Mouse (Mus musculus): ENCODE data around the gene Phc2. TPM values are rescaled to one million over a fixed set of nuclear protein-coding genes. Genes with fewer than 3 reads are reported as not detected.
"Not testable (repeated sequence)": the region's sequence is repeated elsewhere in the genome, so short reads cannot be mapped to it uniquely, and the experiment has no call there.

The Phc2 gene
- total and polyA plus RNA-seq, 2 experiments from 2014 or later = 52.4 to 93.2 TPM

- Histone ChIP-seq H3K4me3 (ENCODE audit: low read depth, low read length) (no peak overlapping the region), H3K9ac (no peak overlapping the region), H3K4me2 (ENCODE audit: low read depth) (no peak overlapping the region), H3K27me3 (ENCODE audit: insufficient read depth, low read length) (no peaks in the 10 kb centered on the region), H3K27ac (ENCODE audit: low read depth, low read length) (no peak overlapping the region), H3K36me3 (ENCODE audit: insufficient read depth) (no peaks in the 10 kb centered on the region), H3K4me1 (ENCODE audit: insufficient read depth) (no peaks in the 10 kb centered on the region), H3K9me3 (ENCODE audit: low read length) (no peaks in the 10 kb centered on the region)
- no peak for TF ChIP-seq CTCF (IDR thresholded peaks at IDR 0.05; ENCODE audit: low read depth)
- ATAC-seq = no peak
- 81% methylated on average over 3 of the region's 3 CpGs for WGBS
- DNase-seq = no peak
Observed at GRCm38 (mm10) chr4:128664002-128664401, 9.5 kb downstream of the Phc2 start.

DNA sequence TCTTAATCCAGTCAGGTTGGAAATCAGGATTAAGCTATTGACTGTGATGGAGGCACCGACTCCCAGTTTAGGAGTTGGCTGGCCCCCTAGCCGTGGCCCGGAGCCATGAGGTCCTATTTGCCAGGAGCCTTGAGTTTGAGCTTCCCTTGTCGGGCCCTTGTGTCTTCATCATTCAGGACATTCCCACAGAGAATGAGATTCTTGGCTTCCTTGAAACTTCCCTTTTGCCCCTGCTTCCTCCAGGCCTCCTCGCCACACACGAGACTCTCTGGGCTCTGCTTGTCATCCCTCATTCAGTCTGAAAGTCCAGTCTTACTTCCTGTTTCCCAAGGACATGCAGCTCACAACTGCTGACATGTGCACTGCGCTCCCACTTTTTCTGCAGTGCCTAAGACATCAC, 11.9 kb downstream of the Phc2 start:
- H3K9ac ChIP-seq; H3K4me3 ChIP-seq (ENCODE audit: low read depth, low read length); H3K36me3 ChIP-seq (ENCODE audit: insufficient read depth); H3K9me3 ChIP-seq (ENCODE audit: low read length); H3K4me1 ChIP-seq (ENCODE audit: insufficient read depth); DNase-seq; H3K27ac ChIP-seq (ENCODE audit: low read depth, low read length); H3K27me3 ChIP-seq (ENCODE audit: insufficient read depth, low read length); H3K4me2 ChIP-seq (ENCODE audit: low read depth); ATAC-seq: not testable (repeated sequence)
- WGBS = 68% methylated on average over 7 of the region's 7 CpGs

GRCm38 (mm10) chr4:128667195-128667594, 12.7 kb downstream of the Phc2 start:
- not testable (repeated sequence) for H3K27me3 ChIP-seq (ENCODE audit: insufficient read depth, low read length); H3K27ac ChIP-seq (ENCODE audit: low read depth, low read length); DNase-seq; ATAC-seq; H3K4me3 ChIP-seq (ENCODE audit: low read depth, low read length); H3K4me2 ChIP-seq (ENCODE audit: low read depth); H3K4me1 ChIP-seq (ENCODE audit: insufficient read depth); H3K36me3 ChIP-seq (ENCODE audit: insufficient read depth); H3K9me3 ChIP-seq (ENCODE audit: low read length); H3K9ac ChIP-seq
- WGBS = 86% methylated on average over 4 of the region's 4 CpGs

- Histone ChIP-seq H3K27me3 (ENCODE audit: insufficient read depth, low read length) (no peaks in the 10 kb centered on the region), H3K4me2 (ENCODE audit: low read depth) (no peak overlapping the region), H3K4me3 (ENCODE audit: low read depth, low read length) (no peak overlapping the region), H3K27ac (ENCODE audit: low read depth, low read length) (no peak overlapping the region), H3K9me3 (ENCODE audit: low read length) (no peaks in the 10 kb centered on the region), H3K4me1 (ENCODE audit: insufficient read depth) (no peaks in the 10 kb centered on the region), H3K36me3 (ENCODE audit: insufficient read depth) (no peaks in the 10 kb centered on the region), H3K9ac (no peak overlapping the region)
- DNase-seq (no peak), ATAC-seq (no peak)
- WGBS = 80% methylated on average over 6 of the region's 6 CpGs
- no peak for TF ChIP-seq CTCF (IDR thresholded peaks at IDR 0.05; ENCODE audit: low read depth)
Observed at GRCm38 (mm10) chr4:128669229-128669628, 14.7 kb downstream of the Phc2 start.

GRCm38 (mm10) chr4:128670566-128671191, 16.2 kb downstream of the Phc2 start:
- Histone ChIP-seq H3K9ac (no peak overlapping the region), H3K36me3 (ENCODE audit: insufficient read depth) (no peaks in the 10 kb centered on the region), H3K4me1 (ENCODE audit: insufficient read depth) (no peaks in the 10 kb centered on the region), H3K4me2 (ENCODE audit: low read depth) (no peak overlapping the region), H3K9me3 (ENCODE audit: low read length) (no peaks in the 10 kb centered on the region), H3K4me3 (ENCODE audit: low read depth, low read length) (no peak overlapping the region), H3K27ac (ENCODE audit: low read depth, low read length) (no peak overlapping the region), H3K27me3 (ENCODE audit: insufficient read depth, low read length) (no peaks in the 10 kb centered on the region)
- DNase-seq (no peak), ATAC-seq (peak; percentile 36; the same call in 1 of the 2 replicates)
- no peak for TF ChIP-seq CTCF (IDR thresholded peaks at IDR 0.05; ENCODE audit: low read depth)
- WGBS = 45% methylated on average over 11 of the region's 11 CpGs

DNA sequence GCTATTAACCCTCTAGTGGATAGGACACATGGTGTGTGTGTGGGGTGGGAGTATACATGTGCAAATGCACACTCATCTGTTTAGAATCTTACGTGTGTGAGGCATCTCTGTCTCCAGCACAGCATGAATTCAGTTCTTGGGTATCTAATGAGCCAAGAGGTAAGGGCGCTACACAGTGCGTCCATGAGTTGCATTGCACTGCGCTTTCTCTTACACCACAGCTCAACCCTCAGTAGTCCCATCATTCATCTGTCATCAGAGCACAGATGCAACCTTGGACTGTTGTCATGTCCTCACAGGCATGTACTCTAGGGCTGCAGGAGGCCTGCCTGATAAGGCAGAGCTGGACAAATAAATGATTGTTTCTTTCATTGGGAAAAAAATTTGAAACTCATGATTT, 18.0 kb downstream of the Phc2 start:
- no peaks in the 10 kb centered on the region for H3K9me3 ChIP-seq (ENCODE audit: low read length)
- no peak for TF ChIP-seq CTCF (IDR thresholded peaks at IDR 0.05; ENCODE audit: low read depth)
- DNase-seq = no peak
- no peaks in the 10 kb centered on the region for H3K36me3 ChIP-seq (ENCODE audit: insufficient read depth)
- H3K9ac ChIP-seq = no peak overlapping the region
- no peak overlapping the region for H3K4me3 ChIP-seq (ENCODE audit: low read depth, low read length)
- no peak overlapping the region for H3K27ac ChIP-seq (ENCODE audit: low read depth, low read length)
- no peaks in the 10 kb centered on the region for H3K4me1 ChIP-seq (ENCODE audit: insufficient read depth)
- ATAC-seq = no peak
- no peak overlapping the region for H3K4me2 ChIP-seq (ENCODE audit: low read depth)
- H3K27me3 ChIP-seq (ENCODE audit: insufficient read depth, low read length) = no peaks in the 10 kb centered on the region
- WGBS = 76% methylated on average over 4 of the region's 4 CpGs

- H3K9me3 ChIP-seq (ENCODE audit: low read length) = no peaks in the 10 kb centered on the region
- no peaks in the 10 kb centered on the region for H3K36me3 ChIP-seq (ENCODE audit: insufficient read depth)
- peak overlapping the region; percentile 62; the same call in 1 of the 2 replicates for H3K27ac ChIP-seq (ENCODE audit: low read depth, low read length)
- 0 out of 2 replicates have a peak overlapping the region, but pooled peaks have one; percentile 28 for H3K9ac ChIP-seq
- WGBS = 30% methylated on average over 13 of the region's 13 CpGs
- DNase-seq (peak; percentile 45), ATAC-seq (peak; percentile 84)
- H3K27me3 ChIP-seq (ENCODE audit: insufficient read depth, low read length) = no peaks in the 10 kb centered on the region
- peak overlapping the region; percentile 38 for H3K4me2 ChIP-seq (ENCODE audit: low read depth)
- no peak for TF ChIP-seq CTCF (IDR thresholded peaks at IDR 0.05; ENCODE audit: low read depth)
- no peaks in the 10 kb centered on the region for H3K4me1 ChIP-seq (ENCODE audit: insufficient read depth)
- peak overlapping the region; percentile 9; the same call in 1 of the 2 replicates for H3K4me3 ChIP-seq (ENCODE audit: low read depth, low read length)
Observed at GRCm38 (mm10) chr4:128678564-128679217, 24.2 kb downstream of the Phc2 start.

Measured in forebrain, postnatal 0 days (tissue).